Mouse (Mus musculus) liver, postnatal 0 days (tissue): Measurements from ENCODE around the gene Acod1.

ENCODE experiments used
- CTCF ChIP-seq: sonication (generic); IDR thresholded peaks from 2 replicates; pipeline ENCODE4 v1.5.1; 2016; ENCODE audit warnings: antibody characterized with exemption, low read depth
- EP300 ChIP-seq: IDR thresholded peaks from 2 replicates; pipeline ENCODE4 v1.6.1; 2016; ENCODE audit warnings: antibody characterized with exemption, low read depth, mild to moderate bottlenecking

DNA sequence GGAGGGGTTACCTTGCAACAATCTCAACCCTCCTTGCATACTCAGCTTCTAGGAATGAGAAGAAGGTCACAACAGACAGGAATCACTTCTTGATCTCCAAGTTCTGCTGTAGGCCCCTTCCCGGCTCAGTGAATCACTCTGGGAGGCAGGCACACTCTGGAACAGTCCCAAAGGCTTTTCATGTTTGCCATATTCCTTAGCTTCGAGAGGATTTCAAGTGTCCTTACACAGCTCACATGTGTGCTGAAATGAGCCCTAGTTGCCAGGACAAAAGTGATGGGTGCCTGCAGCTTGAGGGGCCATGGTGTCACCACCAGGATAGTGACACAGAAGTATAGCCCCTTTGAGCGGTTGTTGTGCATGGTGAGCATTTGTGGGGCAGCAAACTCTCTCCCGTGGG lies 26.0 kb downstream of the Acod1 start:
- TF ChIP-seq CTCF, result no peak
- TF ChIP-seq EP300, result no peak
